Mouse (Mus musculus): Measurements from ENCODE around the gene Sun3. TPM values are rescaled to one million over a fixed set of nuclear protein-coding genes. Genes with fewer than 3 reads are reported as not detected.
A peak's percentile ranks its signal among the peaks of the same experiment; 100 is the strongest.

Sun3 gene
- total RNA-seq, 2 experiments from 2014 or later: not detected

GRCm38 (mm10) chr11:9020207-9020606 is 28.6 kb downstream of the Sun3 start:
- intact Hi-C loops (cut with DNase I): no loop called here
- Histone ChIP-seq H3K27ac (no peak overlapping the region), H3K4me3 (no peak overlapping the region)
- DNase-seq: no peak
- TF ChIP-seq CTCF (IDR thresholded peaks at IDR 0.05): no peak

GRCm38 (mm10) chr11:9018491-9019267 is 30.1 kb downstream of the Sun3 start:
- intact Hi-C loops (cut with DNase I): no loop called here
- no peak for DNase-seq
- no peak overlapping the region for H3K27ac ChIP-seq
- no peak overlapping the region for H3K4me3 ChIP-seq
- no peak for TF ChIP-seq CTCF (IDR thresholded peaks at IDR 0.05)

- Histone ChIP-seq H3K27ac (no peak overlapping the region), H3K4me3 (no peak overlapping the region)
- intact Hi-C loops (cut with DNase I): loop anchor here (5.0 kb wide), 2 partner anchors 33 to 103 kb away; partner anchors contain the start of genes Gm11992, Sun3 and Upp1
- TF ChIP-seq CTCF (IDR thresholded peaks at IDR 0.05): no peak
- no peak for DNase-seq
Observed at GRCm38 (mm10) chr11:9014740-9015139, 34.1 kb downstream of the Sun3 start.

- intact Hi-C loops (cut with DNase I): loop anchor here (5.0 kb wide), 2 partner anchors 36 to 106 kb away; partner anchors contain the start of genes Gm11992, Sun3 and Upp1
Observed at GRCm38 (mm10) chr11:9011348-9011747, 37.4 kb downstream of the Sun3 start.

GRCm38 (mm10) chr11:9010853-9011339 is 37.9 kb downstream of the Sun3 start, which contains the start of gene Hus1:
Gene Hus1, minus strand, starts transcription at chr11:9011191.
- peak within 1 kb of the TSS; percentile 89 for H3K27ac ChIP-seq
- peak within 1 kb of the TSS; percentile 97 for H3K4me3 ChIP-seq
- intact Hi-C loops (cut with DNase I): loop anchor here (5.0 kb wide), 2 partner anchors 36 to 106 kb away; partner anchors contain the start of genes Gm11992, Sun3 and Upp1
- peak; percentile 92 for DNase-seq
- TF ChIP-seq CTCF (IDR thresholded peaks at IDR 0.05): no peak

More at GRCm38 (mm10) chr11:9011348-9011747, 37.4 kb downstream of the Sun3 start:
- Histone ChIP-seq H3K4me3 (peak overlapping the region; percentile 97), H3K27ac (peak overlapping the region; percentile 89)
- TF ChIP-seq CTCF (IDR thresholded peaks at IDR 0.05): no peak
- no peak for DNase-seq

GRCm38 (mm10) chr11:9010416-9010815 is 38.4 kb downstream of the Sun3 start:
- Histone ChIP-seq H3K27ac (peak overlapping the region; percentile 89), H3K4me3 (peak overlapping the region; percentile 97)
- DNase-seq: peak; percentile 41
- no peak for TF ChIP-seq CTCF (IDR thresholded peaks at IDR 0.05)
- intact Hi-C loops (cut with DNase I): loop anchor here (5.0 kb wide), 2 partner anchors 37 to 107 kb away; partner anchors contain the start of genes Gm11992, Sun3 and Upp1

- H3K27ac ChIP-seq: no peak overlapping the region
- intact Hi-C loops (cut with DNase I): no loop called here
- DNase-seq: no peak
- no peak for TF ChIP-seq CTCF (IDR thresholded peaks at IDR 0.05)
- H3K4me3 ChIP-seq: no peak overlapping the region
Observed at GRCm38 (mm10) chr11:9008761-9009160, 40.0 kb downstream of the Sun3 start.

GRCm38 (mm10) chr11:8988084-8988483 is 60.7 kb downstream of the Sun3 start:
- no peak for TF ChIP-seq CTCF (IDR thresholded peaks at IDR 0.05)
- no peak overlapping the region for H3K27ac ChIP-seq
- H3K4me3 ChIP-seq: no peak overlapping the region
- no peak for DNase-seq
- intact Hi-C loops (cut with DNase I): no loop called here

GRCm38 (mm10) chr11:8986058-8986457 is 62.7 kb downstream of the Sun3 start:
- no peak for DNase-seq
- Histone ChIP-seq H3K4me3 (no peak overlapping the region), H3K27ac (peak overlapping the region; percentile 20; the same call in 1 of the 2 replicates)
- intact Hi-C loops (cut with DNase I): no loop called here
- no peak for TF ChIP-seq CTCF (IDR thresholded peaks at IDR 0.05)

- peak; percentile 87 for TF ChIP-seq CTCF (IDR thresholded peaks at IDR 0.05)
- intact Hi-C loops (cut with DNase I): loop anchor here (1.0 kb wide), 1 partner anchor 153 kb away; no protein-coding TSS in a partner anchor
- Histone ChIP-seq H3K4me3 (no peak overlapping the region), H3K27ac (no peak overlapping the region)
- DNase-seq: peak; percentile 78
Observed at GRCm38 (mm10) chr11:8983237-8983861, 65.4 kb downstream of the Sun3 start.

- intact Hi-C loops (cut with DNase I): no loop called here
- no peak overlapping the region for H3K27ac ChIP-seq
- no peak for TF ChIP-seq CTCF (IDR thresholded peaks at IDR 0.05)
- DNase-seq: no peak
- no peak overlapping the region for H3K4me3 ChIP-seq
Observed at GRCm38 (mm10) chr11:8978154-8978553, 70.6 kb downstream of the Sun3 start.

GRCm38 (mm10) chr11:8973166-8973565 is 75.6 kb downstream of the Sun3 start, which contains the start of gene Pkd1l1:
Gene Pkd1l1, minus strand, starts transcription at chr11:8973266.
- H3K27ac ChIP-seq: no peak within 1 kb of the TSS
- no peak for TF ChIP-seq CTCF (IDR thresholded peaks at IDR 0.05)
- intact Hi-C loops (cut with DNase I): no loop called here
- no peak within 1 kb of the TSS for H3K4me3 ChIP-seq
- no peak for DNase-seq

GRCm38 (mm10) chr11:8972093-8972492 is 76.7 kb downstream of the Sun3 start:
- no peak for DNase-seq
- intact Hi-C loops (cut with DNase I): no loop called here
- TF ChIP-seq CTCF (IDR thresholded peaks at IDR 0.05): no peak

More at GRCm38 (mm10) chr11:8972093-8972492, 76.7 kb downstream of the Sun3 start:
- Histone ChIP-seq H3K27ac (no peak overlapping the region), H3K4me3 (no peak overlapping the region)
